ENCODE assay signal across 9 mouse cellular contexts in genomic region chr13:113617338-113617890, GRCm38 (mm10). TPM values are rescaled to one million over a fixed set of nuclear protein-coding genes. Genes with fewer than 3 reads are reported as not detected.
DNase-seq lines count a peak whose midpoint lies in the region; ATAC-seq lines count a peak whose summit lies in the region.
"Had no signal": no experiment of that assay in that cellular context is flagged by ENCODE, and none has a peak within 500 bp of the region (broad histone marks: within the 10 kb centered on the region; RNA-seq: fewer than 3 reads in every experiment).

No protein-coding gene starts in this region.

- peak; percentile 60 for DNase-seq in embryo, embryonic 9.5 days (ENCODE audit: extremely low spot score)
- DNase-seq in embryo, embryonic 10 days (ENCODE audit: low spot score), result no peak
- peak; percentile 49 for DNase-seq in urinary bladder, adult 2 months (ENCODE audit: low spot score)
- DNase-seq in urinary bladder, postnatal 36 days (ENCODE audit: low spot score in 2 of 2), result no peak
- DNase-seq in thymus, adult 18-20 months, result peak; percentile 19 to 30
- no peak for DNase-seq in layer of hippocampus, adult 9-11 months

- no peaks in the 10 kb centered on the region for H3K27me3 ChIP-seq in hindbrain, embryonic 12.5 days
- peaks cover 5% of the 10 kb centered on the region; the same call in 1 of the 2 replicates for H3K27me3 ChIP-seq in liver, embryonic 16.5 days (ENCODE audit: control insufficient read depth, insufficient read depth, low read depth, low read length)

- peak overlapping the region; percentile 91 for H3K4me2 ChIP-seq in hindbrain, embryonic 12.5 days (replicated peaks)
- H3K4me2 ChIP-seq in liver, embryonic 16.5 days (ENCODE audit: low read depth, low read length), result peak overlapping the region; percentile 71

- no peaks in the 10 kb centered on the region for H3K36me3 ChIP-seq in hindbrain, embryonic 12.5 days
- no peaks in the 10 kb centered on the region for H3K36me3 ChIP-seq in liver, embryonic 16.5 days (ENCODE audit: control insufficient read depth, insufficient read depth)
- H3K36me3 ChIP-seq: G1E had no signal

- H3K4me3 ChIP-seq in hindbrain, embryonic 12.5 days, result peak overlapping the region; percentile 89
- peak overlapping the region; percentile 73 for H3K4me3 ChIP-seq in liver, embryonic 16.5 days (ENCODE audit: low read depth, low read length)

- peak overlapping the region; percentile 91 for H3K9ac ChIP-seq in hindbrain, embryonic 12.5 days
- H3K9ac ChIP-seq in liver, embryonic 16.5 days (ENCODE audit: low read depth, low read length), result peak overlapping the region; percentile 79

- 10% methylated on average over 49 of the region's 49 CpGs for WGBS in hindbrain, embryonic 12.5 days
- 15% methylated on average over 49 of the region's 49 CpGs for WGBS in liver, embryonic 16.5 days (ENCODE audit: insufficient replicate concordance)

- H3K27ac ChIP-seq in hindbrain, embryonic 12.5 days, result peak overlapping the region; percentile 94
- H3K27ac ChIP-seq in liver, embryonic 16.5 days (ENCODE audit: low read length), result peak overlapping the region; percentile 73; the same call in 1 of the 2 replicates

- peak; percentile 19 for ATAC-seq in hindbrain, embryonic 12.5 days (ENCODE audit: low FRiP score)
- ATAC-seq in liver, embryonic 16.5 days (ENCODE audit: low read depth), result no peak

- peaks cover 49% of the 10 kb centered on the region for H3K4me1 ChIP-seq in hindbrain, embryonic 12.5 days
- H3K4me1 ChIP-seq in liver, embryonic 16.5 days (ENCODE audit: control insufficient read depth, low read depth, low read length), result peaks cover 17% of the 10 kb centered on the region

- H3K9me3 ChIP-seq in hindbrain, embryonic 12.5 days (replicated peaks), result no peaks in the 10 kb centered on the region
- H3K9me3 ChIP-seq in liver, embryonic 16.5 days (replicated peaks; ENCODE audit: control insufficient read depth, low read length), result no peaks in the 10 kb centered on the region

RNA-seq across cellular contexts. Expression of gene Snx18, which starts 0.9 kb away (rescaled TPM):
- 33.5 and 34.8 TPM in 2 replicates for polyA plus RNA-seq in urinary bladder, adult 2 months (2012; rRNA removed)
- polyA plus RNA-seq in hindbrain, embryonic 12.5 days (2016; fragmentation: Nextera tagmentation; extraction: Ambion mirVana), result 30.6 and 31.1 TPM in 2 replicates
- 4.0 and 4.7 TPM in 2 replicates for polyA plus RNA-seq in liver, embryonic 16.5 days (2015; fragmentation: Nextera tagmentation; extraction: Ambion mirVana)
- polyA plus RNA-seq: G1E had no signal

RNA-seq across cellular contexts. Expression of gene Hspb3, which starts 46.1 kb away (rescaled TPM):
- not detected in 2 replicates for polyA plus RNA-seq in urinary bladder, adult 2 months (2012; rRNA removed)
- polyA plus RNA-seq in hindbrain, embryonic 12.5 days (2016; fragmentation: Nextera tagmentation; extraction: Ambion mirVana), result 0.76 and 1.6 TPM in 2 replicates
- polyA plus RNA-seq in liver, embryonic 16.5 days (2015; fragmentation: Nextera tagmentation; extraction: Ambion mirVana), result 0.35 and 0.70 TPM in 2 replicates
- polyA plus RNA-seq: G1E had no signal

Comparison
In these comparisons a context has a peak if more than half of its experiments do, and no peak if none do; other contexts are left out.
1. DNase-seq: peak in embryo, embryonic 9.5 days (single experiment), urinary bladder, adult 2 months (single experiment) and thymus, adult 18-20 months (2 of 2); none in embryo, embryonic 10 days (single experiment), urinary bladder, postnatal 36 days (0 of 2) and layer of hippocampus, adult 9-11 months (single experiment).